Mouse (Mus musculus) retina, adult 2 months (tissue): ENCODE measurements around the gene Emc8.

ENCODE experiments used
- DNase-seq: peaks from one replicate; pipeline ENCODE4 v3.0.0-alpha.2; 2012; ENCODE audit warnings: low read depth, low spot score

The Emc8 gene

GRCm38 (mm10) chr8:120607460-120607859 is 60.9 kb downstream of the Emc8 start:
- DNase-seq = no peak
